Mouse (Mus musculus) embryonic facial prominence, embryonic 11.5 days (tissue): ENCODE results near the gene Kcnj6. TPM values are rescaled to one million over a fixed set of nuclear protein-coding genes. Genes with fewer than 3 reads are reported as not detected.

Source experiments
- ATAC-seq: fragments of 200-750 bp; cut with Nextera tagmentation; replicated peaks from 2 replicates; pipeline ENCODE4 v1.8.0; 2017; ENCODE audit warnings: low read depth; ENCODE audit not compliant: insufficient number of reproducible peaks, low FRiP score, low TSS enrichment
- DNase-seq: peaks from one replicate; pipeline ENCODE4 v3.0.0-alpha.2; 2015; ENCODE audit warnings: low spot score
- H3K27ac ChIP-seq: fragments of 300-500 bp; sonication (generic); replicated peaks from 2 replicates; pipeline ENCODE4 v1.5.1; 2014; ENCODE audit warnings: mild to moderate bottlenecking, low read depth, low read length, control low read depth
- H3K27me3 ChIP-seq: fragments of 300-500 bp; sonication (generic); 2 replicates; pipeline ENCODE4 v1.6.1; 2014; ENCODE audit warnings: mild to moderate bottlenecking, low read length, moderate library complexity, mixed read lengths; ENCODE audit not compliant: control insufficient read depth, insufficient read depth
- H3K36me3 ChIP-seq: fragments of 300-500 bp; sonication (generic); replicated peaks from 2 replicates; pipeline ENCODE4 v1.6.1; 2014; ENCODE audit warnings: low read depth, mild to moderate bottlenecking, low read length, moderate library complexity, mixed read lengths; ENCODE audit not compliant: control insufficient read depth, insufficient read depth
- H3K4me1 ChIP-seq: fragments of 300-500 bp; sonication (generic); 2 replicates; pipeline ENCODE4 v1.6.1; 2014; ENCODE audit warnings: low read length, mixed read lengths; ENCODE audit not compliant: control insufficient read depth, insufficient read depth
- H3K4me2 ChIP-seq: fragments of 300-500 bp; sonication (generic); 2 replicates; pipeline ENCODE4 v1.6.1; 2014; ENCODE audit warnings: low read depth, mild to moderate bottlenecking, control low read depth, low read length, moderate library complexity
- H3K4me3 ChIP-seq: fragments of 300-500 bp; sonication (generic); 2 replicates; pipeline ENCODE4 v1.5.1; 2014; ENCODE audit warnings: low read depth, low read length, control low read depth
- H3K9ac ChIP-seq: fragments of 300-500 bp; sonication (generic); replicated peaks from 2 replicates; pipeline ENCODE4 v1.6.1; 2014; ENCODE audit warnings: mild to moderate bottlenecking, control low read depth, low read length
- H3K9me3 ChIP-seq: fragments of 300-500 bp; sonication (generic); replicated peaks from 2 replicates; pipeline ENCODE4 v1.6.1; 2016; ENCODE audit warnings: mild to moderate bottlenecking, low read length, inconsistent platforms, mixed read lengths; ENCODE audit not compliant: control insufficient read depth
- WGBS: fragments of 180-500 bp; shearing (Covaris S2); extraction: QIAGEN DNeasy Blood & Tissue Kit; methylation state at CpG from one replicate; pipeline ENCODE4 v1.1.7; 2014; 5-methylcytosine and 5-hydroxymethylcytosine counted together
- polyA plus RNA-seq: library from polyadenylated mRNA; unstranded; fragments of >200 nt; fragmentation: Nextera tagmentation; extraction: Ambion mirVana; gene quantifications from 2 replicates; pipeline ENCODE4 v1.2.1, GENCODE M21; 2014

Kcnj6 gene
- polyA plus RNA-seq, 1 experiment from 2014 or later, result not detected

GRCm38 (mm10) chr16:94865796-94866195, 131.7 kb downstream of the Kcnj6 start:
- DNase-seq, result no peak
- no peak overlapping the region for H3K4me3 ChIP-seq
- H3K9me3 ChIP-seq, result no peaks in the 10 kb centered on the region
- H3K4me2 ChIP-seq, result no peak overlapping the region
- WGBS, result 86% methylated on average over 1 of the region's 1 CpGs
- H3K27me3 ChIP-seq, result no peaks in the 10 kb centered on the region
- no peak for ATAC-seq
- H3K4me1 ChIP-seq, result no peaks in the 10 kb centered on the region
- no peaks in the 10 kb centered on the region for H3K36me3 ChIP-seq
- no peak overlapping the region for H3K27ac ChIP-seq
- H3K9ac ChIP-seq, result no peak overlapping the region

- H3K9ac ChIP-seq, result no peak overlapping the region
- no peaks in the 10 kb centered on the region for H3K4me1 ChIP-seq
- no peaks in the 10 kb centered on the region for H3K36me3 ChIP-seq
- 85% methylated on average over 7 of the region's 7 CpGs for WGBS
- H3K4me2 ChIP-seq, result no peak overlapping the region
- H3K27me3 ChIP-seq, result no peaks in the 10 kb centered on the region
- H3K4me3 ChIP-seq, result no peak overlapping the region
- no peaks in the 10 kb centered on the region for H3K9me3 ChIP-seq
- no peak overlapping the region for H3K27ac ChIP-seq
- DNase-seq (no peak), ATAC-seq (no peak)
These were observed 132.4 kb downstream of the Kcnj6 start for GRCm38 (mm10) chr16:94865101-94865500.

- no peaks in the 10 kb centered on the region for H3K36me3 ChIP-seq
- H3K27me3 ChIP-seq, result no peaks in the 10 kb centered on the region
- 85% methylated on average over 5 of the region's 5 CpGs for WGBS
- H3K4me2 ChIP-seq, result no peak overlapping the region
- no peak overlapping the region for H3K4me3 ChIP-seq
- H3K4me1 ChIP-seq, result no peaks in the 10 kb centered on the region
- DNase-seq (no peak), ATAC-seq (no peak)
- H3K27ac ChIP-seq, result no peak overlapping the region
- H3K9me3 ChIP-seq, result no peaks in the 10 kb centered on the region
- no peak overlapping the region for H3K9ac ChIP-seq
These were observed 134.0 kb downstream of the Kcnj6 start for GRCm38 (mm10) chr16:94863475-94863874.

GRCm38 (mm10) chr16:94855990-94856389, 141.5 kb downstream of the Kcnj6 start:
- Histone ChIP-seq H3K9ac (no peak overlapping the region), H3K4me3 (no peak overlapping the region), H3K27ac (no peak overlapping the region), H3K4me1 (no peaks in the 10 kb centered on the region), H3K4me2 (no peak overlapping the region), H3K27me3 (no peaks in the 10 kb centered on the region), H3K36me3 (no peaks in the 10 kb centered on the region), H3K9me3 (no peaks in the 10 kb centered on the region)
- ATAC-seq (no peak), DNase-seq (no peak)
- WGBS, result 87% methylated on average over 5 of the region's 5 CpGs

GRCm38 (mm10) chr16:94852407-94853160, 144.9 kb downstream of the Kcnj6 start:
- H3K27me3 ChIP-seq, result no peaks in the 10 kb centered on the region
- 82% methylated on average over 19 of the region's 19 CpGs for WGBS
- DNase-seq, result no peak
- H3K36me3 ChIP-seq, result no peaks in the 10 kb centered on the region
- H3K4me2 ChIP-seq, result no peak overlapping the region
- no peak overlapping the region for H3K4me3 ChIP-seq
- no peaks in the 10 kb centered on the region for H3K4me1 ChIP-seq
- H3K27ac ChIP-seq, result no peak overlapping the region
- no peaks in the 10 kb centered on the region for H3K9me3 ChIP-seq
- H3K9ac ChIP-seq, result no peak overlapping the region
- ATAC-seq, result no peak

- ATAC-seq (no peak), DNase-seq (no peak)
- 63% methylated on average over 14 of the region's 14 CpGs for WGBS
- H3K27ac ChIP-seq, result no peak overlapping the region
- H3K4me3 ChIP-seq, result no peak overlapping the region
- no peaks in the 10 kb centered on the region for H3K36me3 ChIP-seq
- H3K4me2 ChIP-seq, result no peak overlapping the region
- no peaks in the 10 kb centered on the region for H3K9me3 ChIP-seq
- H3K9ac ChIP-seq, result no peak overlapping the region
- H3K4me1 ChIP-seq, result no peaks in the 10 kb centered on the region
- H3K27me3 ChIP-seq, result no peaks in the 10 kb centered on the region
These were observed 147.1 kb downstream of the Kcnj6 start for GRCm38 (mm10) chr16:94850393-94850792.

GRCm38 (mm10) chr16:94845996-94846395, 151.5 kb downstream of the Kcnj6 start:
- no peaks in the 10 kb centered on the region for H3K36me3 ChIP-seq
- no peak overlapping the region for H3K4me3 ChIP-seq
- H3K9ac ChIP-seq, result no peak overlapping the region
- H3K9me3 ChIP-seq, result no peaks in the 10 kb centered on the region
- no peak overlapping the region for H3K27ac ChIP-seq
- 89% methylated on average over 5 of the region's 5 CpGs for WGBS
- H3K4me1 ChIP-seq, result no peaks in the 10 kb centered on the region
- H3K4me2 ChIP-seq, result no peak overlapping the region
- DNase-seq (no peak), ATAC-seq (no peak)
- no peaks in the 10 kb centered on the region for H3K27me3 ChIP-seq

- Histone ChIP-seq H3K27me3 (no peaks in the 10 kb centered on the region), H3K4me2 (no peak overlapping the region), H3K4me3 (no peak overlapping the region), H3K27ac (no peak overlapping the region), H3K36me3 (no peaks in the 10 kb centered on the region), H3K4me1 (no peaks in the 10 kb centered on the region), H3K9me3 (no peaks in the 10 kb centered on the region), H3K9ac (no peak overlapping the region)
- 39% methylated on average over 4 of the region's 4 CpGs for WGBS
- DNase-seq, result no peak
- no peak for ATAC-seq
These were observed 152.7 kb downstream of the Kcnj6 start for GRCm38 (mm10) chr16:94844769-94845168.
